Mouse (Mus musculus): ENCODE measurements around the gene E2f6. TPM values are rescaled to one million over a fixed set of nuclear protein-coding genes. Genes with fewer than 3 reads are reported as not detected.

The E2f6 gene
- polyA plus RNA-seq, 1 experiment from 2014 or later = 67.3 TPM

Small RNAs within 50 kb of the gene (microRNA-seq; reads per million reads assigned to microRNA genes)
- gene Gm44305 = not detected

Other genes with a start within 250 kb of the E2f6 start
- gene Lpin1, start 200.0 kb upstream of the E2f6 start, polyA plus RNA-seq (2016; fragmentation: Nextera tagmentation; extraction: Ambion mirVana) = 5.1 and 7.2 TPM in 2 replicates
- not detected in 2 replicates for gene Ntsr2, start 157.6 kb upstream of the E2f6 start, polyA plus RNA-seq (2016; fragmentation: Nextera tagmentation; extraction: Ambion mirVana)
- 16.9 and 17.4 TPM in 2 replicates for gene Greb1, start 10.1 kb upstream of the E2f6 start, polyA plus RNA-seq (2016; fragmentation: Nextera tagmentation; extraction: Ambion mirVana)
- gene Rock2, start 83.9 kb downstream of the E2f6 start, polyA plus RNA-seq (2016; fragmentation: Nextera tagmentation; extraction: Ambion mirVana) = 10.1 and 12.5 TPM in 2 replicates
- gene Pqlc3, start 189.4 kb downstream of the E2f6 start, polyA plus RNA-seq (2016; fragmentation: Nextera tagmentation; extraction: Ambion mirVana) = 3.3 and 4.3 TPM in 2 replicates
- gene 2410004P03Rik, start 200.8 kb downstream of the E2f6 start, polyA plus RNA-seq (2016; fragmentation: Nextera tagmentation; extraction: Ambion mirVana) = 0.84 and 1.2 TPM in 2 replicates

Data from limb, embryonic 10.5 days (tissue).